Mouse (Mus musculus) bone marrow, adult 2 months (tissue): ENCODE measurements around the gene F2rl1.

Experiments
- CTCF ChIP-seq: fragments of 200-500 bp; IDR thresholded peaks from 2 replicates; pipeline ENCODE4 v1.5.1; 2011; ENCODE audit warnings: low read length, control low read depth; ENCODE audit not compliant: control insufficient read depth, insufficient read depth
- POLR2A ChIP-seq: fragments of 200-500 bp; IDR thresholded peaks from 2 replicates; pipeline ENCODE4 v1.6.1; 2011; ENCODE audit warnings: low read depth, mild to moderate bottlenecking, control low read depth, low read length, borderline replicate concordance; ENCODE audit not compliant: control insufficient read depth

DNA sequence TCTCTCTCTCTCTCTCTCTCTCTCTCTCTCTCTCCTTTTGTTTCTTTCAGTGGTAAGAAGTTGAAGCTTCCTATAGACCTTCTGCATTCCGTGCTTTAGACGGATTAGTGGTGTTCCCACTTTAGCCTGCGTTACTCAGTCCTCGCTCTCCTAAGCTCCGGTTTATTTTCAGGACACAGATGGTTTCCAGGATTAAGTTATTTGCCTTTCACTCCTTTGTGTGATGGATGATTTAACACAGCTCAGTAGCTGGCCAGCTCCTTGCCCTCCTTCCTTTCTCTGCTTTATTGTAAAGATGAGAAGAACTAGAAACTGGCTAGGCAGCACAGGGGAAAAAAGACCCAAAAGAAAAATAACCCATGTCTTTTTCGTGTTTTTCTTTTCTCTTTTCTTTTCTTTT, 23.8 kb upstream of the F2rl1 start:
- TF ChIP-seq CTCF, result no peak
- TF ChIP-seq POLR2A, result no peak
